Mouse (Mus musculus) E14TG2a.4 (cell line): Measurements from ENCODE around the gene Zbtb17.

ENCODE experiments used
- H3K27me3 ChIP-seq: 2 replicates; pipeline ENCODE4 v1.6.1; 2014; ENCODE audit warnings: low read length, control low read depth; ENCODE audit not compliant: insufficient read depth
- H3K36me3 ChIP-seq: 2 replicates; pipeline ENCODE4 v1.6.1; 2014; ENCODE audit warnings: low read length, control low read depth; ENCODE audit not compliant: insufficient read depth
- H3K4me1 ChIP-seq: replicated peaks from 2 replicates; pipeline ENCODE4 v1.6.1; 2014; ENCODE audit warnings: low read depth, low read length, control low read depth
- H3K4me3 ChIP-seq: replicated peaks from 2 replicates; pipeline ENCODE4 v1.5.1; 2014; ENCODE audit warnings: mild to moderate bottlenecking, low read length
- H3K9me3 ChIP-seq: 2 replicates; pipeline ENCODE4 v1.6.1; 2014; ENCODE audit warnings: low read length, control low read depth
- CTCF ChIP-seq: conservative IDR thresholded peaks from 2 replicates; pipeline ENCODE4 v1.5.1; 2014; ENCODE audit warnings: low read length
- NANOG ChIP-seq: IDR thresholded peaks from 2 replicates; pipeline ENCODE4 v1.6.1; 2014; ENCODE audit warnings: borderline replicate concordance, low read length, mixed read lengths
- POU5F1 ChIP-seq: IDR thresholded peaks from 2 replicates; pipeline ENCODE4 v1.6.1; 2014; ENCODE audit warnings: low read length, borderline replicate concordance

The Zbtb17 gene

GRCm38 (mm10) chr4:141478794-141479193, 34.3 kb downstream of the Zbtb17 start:
- TF ChIP-seq CTCF (no peak), POU5F1 (no peak), NANOG (no peak)
- Histone ChIP-seq H3K36me3 (peaks cover 98% of the 10 kb centered on the region), H3K4me1 (peaks cover 69% of the 10 kb centered on the region), H3K9me3 (no peaks in the 10 kb centered on the region), H3K27me3 (peaks cover 19% of the 10 kb centered on the region), H3K4me3 (peak overlapping the region; percentile 48)

- Histone ChIP-seq H3K9me3 (no peaks in the 10 kb centered on the region), H3K36me3 (peaks cover 98% of the 10 kb centered on the region), H3K4me3 (no peak overlapping the region), H3K27me3 (peaks cover 19% of the 10 kb centered on the region), H3K4me1 (peaks cover 67% of the 10 kb centered on the region)
- TF ChIP-seq NANOG (no peak), CTCF (no peak), POU5F1 (no peak)
Observed at GRCm38 (mm10) chr4:141479411-141479810, 35.0 kb downstream of the Zbtb17 start.

DNA sequence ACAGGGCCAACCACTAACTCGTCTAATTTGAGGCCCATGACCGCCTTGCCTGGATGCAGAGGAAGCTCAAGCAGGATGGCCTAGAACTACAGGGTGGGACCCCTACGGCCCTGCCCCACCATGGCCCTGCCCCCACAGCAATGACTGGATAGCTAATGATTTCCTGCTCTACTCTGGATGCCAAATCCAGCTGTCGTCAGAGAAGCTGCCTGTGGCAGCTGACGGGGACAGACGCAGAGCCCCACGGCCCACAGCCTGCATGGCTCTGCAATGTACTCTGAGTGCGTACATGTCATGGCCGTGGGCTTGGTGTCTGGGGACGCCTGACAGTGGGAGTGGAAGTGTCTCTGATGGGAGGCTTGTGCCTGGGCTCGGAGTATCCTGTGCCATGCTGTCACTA, 39.6 kb downstream of the Zbtb17 start:
- peaks cover 25% of the 10 kb centered on the region for H3K4me1 ChIP-seq
- no peaks in the 10 kb centered on the region for H3K9me3 ChIP-seq
- TF ChIP-seq NANOG (no peak), POU5F1 (no peak), CTCF (no peak)
- H3K27me3 ChIP-seq: peaks cover 6% of the 10 kb centered on the region
- no peak overlapping the region for H3K4me3 ChIP-seq
- peaks cover 98% of the 10 kb centered on the region for H3K36me3 ChIP-seq

DNA sequence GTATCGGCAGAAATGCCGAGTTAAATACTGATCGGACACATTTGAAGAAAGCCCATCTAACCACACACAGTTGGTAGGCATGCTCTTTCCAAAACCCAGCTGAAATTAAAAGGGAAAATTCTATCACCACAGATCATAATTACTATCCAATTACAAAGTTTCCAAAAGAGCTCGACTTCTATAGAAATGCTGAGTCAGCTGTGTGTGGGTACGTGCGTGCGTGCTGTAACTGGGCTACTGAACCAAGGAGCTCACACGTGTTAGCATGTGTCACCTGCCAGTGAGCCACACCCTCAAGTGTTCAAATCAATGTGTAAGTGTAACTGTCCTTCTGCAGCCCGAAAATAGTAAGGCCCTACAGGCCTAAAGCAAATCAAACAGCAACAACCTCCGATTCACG, 43.1 kb downstream of the Zbtb17 start:
- no peak for TF ChIP-seq CTCF
- peaks cover 14% of the 10 kb centered on the region for H3K4me1 ChIP-seq
- no peaks in the 10 kb centered on the region for H3K27me3 ChIP-seq
- peaks cover 100% of the 10 kb centered on the region for H3K36me3 ChIP-seq
- no peak overlapping the region for H3K4me3 ChIP-seq
- no peaks in the 10 kb centered on the region for H3K9me3 ChIP-seq

- no peak for TF ChIP-seq NANOG
- TF ChIP-seq CTCF: peak; percentile 57
- H3K27me3 ChIP-seq: no peaks in the 10 kb centered on the region
- peaks cover 99% of the 10 kb centered on the region for H3K36me3 ChIP-seq
- H3K9me3 ChIP-seq: no peaks in the 10 kb centered on the region
- peaks cover 8% of the 10 kb centered on the region; the same call in 1 of the 2 replicates for H3K4me1 ChIP-seq
- H3K4me3 ChIP-seq: no peak overlapping the region
Observed at GRCm38 (mm10) chr4:141488670-141489069, 44.2 kb downstream of the Zbtb17 start.

DNA sequence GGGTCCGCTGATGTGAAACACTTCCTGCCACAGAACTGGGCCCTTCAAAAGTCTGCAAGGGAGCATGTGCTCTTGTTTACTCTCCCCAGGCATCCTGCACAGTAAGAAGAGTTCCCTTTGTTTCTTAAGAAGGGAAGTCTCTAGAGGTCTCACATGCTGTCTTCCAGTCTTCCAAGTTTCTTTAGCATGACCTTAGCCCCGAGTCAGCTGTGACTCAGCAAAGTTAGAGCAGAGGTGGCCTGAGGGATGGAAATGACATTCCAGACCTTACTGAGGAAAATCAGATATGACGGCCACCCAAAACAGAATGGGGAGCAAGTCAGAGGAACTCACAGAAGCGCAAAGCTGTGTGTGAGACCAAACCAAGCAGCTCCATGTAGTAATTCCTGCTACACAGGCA, 56.2 kb downstream of the Zbtb17 start:
- H3K27me3 ChIP-seq: no peaks in the 10 kb centered on the region
- TF ChIP-seq POU5F1 (no peak), CTCF (no peak), NANOG (no peak)
- peaks cover 80% of the 10 kb centered on the region for H3K36me3 ChIP-seq
- H3K9me3 ChIP-seq: no peaks in the 10 kb centered on the region
- H3K4me1 ChIP-seq: peaks cover 64% of the 10 kb centered on the region
- no peak overlapping the region for H3K4me3 ChIP-seq

DNA sequence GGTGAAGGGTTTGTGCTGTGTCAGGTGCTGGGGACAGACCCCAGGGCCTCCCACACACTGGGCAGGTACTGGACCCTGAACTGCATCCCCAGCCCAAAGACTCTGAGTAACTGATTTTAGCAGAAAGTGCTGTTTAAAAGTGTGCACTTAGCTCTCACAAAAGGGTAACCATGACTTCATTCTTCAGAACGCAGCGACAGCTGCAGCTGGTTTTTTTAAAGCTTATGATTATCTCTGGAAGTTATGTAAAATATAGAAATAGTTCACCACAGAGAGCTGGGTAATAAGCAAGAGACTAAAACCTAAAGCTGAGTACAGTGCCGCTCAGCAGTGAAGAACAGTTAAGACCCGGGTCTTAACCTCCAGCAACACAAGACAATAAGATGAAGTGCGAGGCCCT, 56.6 kb downstream of the Zbtb17 start:
- peaks cover 63% of the 10 kb centered on the region for H3K4me1 ChIP-seq
- no peak overlapping the region for H3K4me3 ChIP-seq
- peaks cover 76% of the 10 kb centered on the region for H3K36me3 ChIP-seq
- no peaks in the 10 kb centered on the region for H3K9me3 ChIP-seq
- no peaks in the 10 kb centered on the region for H3K27me3 ChIP-seq
- no peak for TF ChIP-seq NANOG
- TF ChIP-seq CTCF: no peak
- no peak for TF ChIP-seq POU5F1

GRCm38 (mm10) chr4:141502723-141503122, 58.3 kb downstream of the Zbtb17 start:
- Histone ChIP-seq H3K4me3 (no peak overlapping the region), H3K4me1 (peaks cover 74% of the 10 kb centered on the region), H3K9me3 (no peaks in the 10 kb centered on the region), H3K36me3 (peaks cover 61% of the 10 kb centered on the region), H3K27me3 (no peaks in the 10 kb centered on the region)
- TF ChIP-seq POU5F1 (no peak), NANOG (no peak), CTCF (no peak)

DNA sequence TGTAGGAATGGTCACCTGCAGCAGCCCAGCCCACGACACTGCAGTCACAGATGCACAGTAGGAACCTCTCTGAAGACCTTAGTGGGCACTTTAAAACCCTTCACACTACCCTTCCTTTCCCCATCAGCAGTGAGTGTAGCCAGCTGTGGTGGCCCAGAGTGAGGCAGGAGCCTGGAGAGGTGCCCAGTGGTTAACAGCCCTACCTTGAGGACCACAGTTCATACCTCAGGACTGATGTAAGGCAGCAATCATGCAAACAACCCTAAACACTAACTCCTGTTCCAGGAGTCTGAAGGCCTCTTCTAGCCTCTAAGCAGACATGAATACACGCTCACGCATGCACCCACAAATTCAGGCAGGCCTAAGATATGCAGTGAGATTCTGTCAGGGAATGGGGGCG, 60.0 kb downstream of the Zbtb17 start:
- H3K36me3 ChIP-seq: peaks cover 51% of the 10 kb centered on the region
- H3K9me3 ChIP-seq: no peaks in the 10 kb centered on the region
- H3K27me3 ChIP-seq: no peaks in the 10 kb centered on the region
- peaks cover 74% of the 10 kb centered on the region for H3K4me1 ChIP-seq
- H3K4me3 ChIP-seq: no peak overlapping the region
- TF ChIP-seq CTCF (no peak), POU5F1 (no peak), NANOG (no peak)

DNA sequence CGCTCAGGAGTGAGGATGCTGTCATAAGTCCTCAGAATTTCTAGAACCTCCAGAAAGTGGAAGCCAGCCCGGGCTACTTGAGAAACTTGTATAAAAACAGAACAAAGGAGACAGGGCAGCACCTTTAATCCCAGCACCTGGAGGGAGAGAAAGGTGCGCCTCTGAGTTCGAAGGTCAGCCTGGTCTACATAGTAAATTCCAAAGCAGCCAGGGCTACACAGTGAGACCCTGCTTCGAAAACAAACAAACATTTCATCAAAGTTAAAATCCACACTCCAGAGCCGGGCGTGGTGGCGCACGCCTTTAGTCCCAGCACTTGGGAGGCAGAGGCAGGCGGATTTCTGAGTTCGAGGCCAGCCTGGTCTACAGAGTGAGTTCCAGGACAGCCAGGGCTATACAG, 61.4 kb downstream of the Zbtb17 start:
- H3K9me3 ChIP-seq: no peaks in the 10 kb centered on the region
- no peak for TF ChIP-seq POU5F1
- TF ChIP-seq CTCF: no peak
- TF ChIP-seq NANOG: no peak
- no peaks in the 10 kb centered on the region for H3K27me3 ChIP-seq

More for the DNA sequence above, 61.4 kb downstream of the Zbtb17 start:
- no peak overlapping the region for H3K4me3 ChIP-seq
- H3K4me1 ChIP-seq: peaks cover 68% of the 10 kb centered on the region
- H3K36me3 ChIP-seq: peaks cover 38% of the 10 kb centered on the region
